Mouse (Mus musculus) mature B cell (primary cell): Measurements from ENCODE around the gene Hira.
"Not testable (repeated sequence)": the region's sequence is repeated elsewhere in the genome, so short reads cannot be mapped to it uniquely, and the experiment has no call there.

ENCODE experiments used
- in situ Hi-C: fragments of 300-500 bp; cut with MboI; formaldehyde crosslinking; loops from 2 replicates; pipeline ENCODE4 v1.14.3; 2019

Hira gene

DNA sequence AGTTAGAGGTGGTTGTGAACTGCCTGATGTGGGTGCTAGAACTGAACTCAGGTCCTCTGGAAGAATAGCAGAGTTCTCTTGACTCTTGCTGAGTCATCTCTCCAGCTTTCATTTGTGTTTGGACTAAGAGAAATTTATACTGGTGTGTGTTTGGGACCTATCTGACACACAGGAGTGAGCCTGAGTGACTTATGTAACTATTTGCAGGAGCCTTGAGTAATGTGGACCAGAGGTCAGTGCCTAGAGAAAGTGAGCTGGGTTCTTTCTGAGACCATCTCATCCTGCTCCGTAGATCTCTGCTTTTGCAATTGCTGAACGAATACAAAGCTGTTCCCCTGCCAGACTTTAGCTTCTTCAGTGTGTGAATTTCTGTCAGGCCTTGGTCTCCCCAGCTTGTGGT is 44.9 kb downstream of the Hira start:
- in situ Hi-C loops = no loop called here

DNA sequence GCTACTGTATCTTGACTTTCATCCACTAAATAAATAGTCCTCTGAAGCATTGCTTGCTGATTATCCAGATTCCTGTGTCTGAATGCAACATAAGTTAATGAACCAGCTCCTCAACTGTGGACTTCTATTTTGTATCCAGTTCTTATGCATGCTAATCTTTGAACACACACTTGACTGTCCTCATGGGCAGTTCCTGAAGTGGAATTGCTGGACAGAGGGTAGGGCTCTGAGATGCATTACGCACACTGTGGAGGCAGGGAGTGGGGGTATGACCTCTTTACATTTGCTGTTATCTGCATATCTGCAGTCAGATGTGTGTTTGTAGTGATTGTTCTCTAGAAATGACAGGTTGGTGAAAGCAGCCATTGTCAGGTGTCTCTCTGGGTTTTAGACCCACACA is 51.1 kb downstream of the Hira start:
- in situ Hi-C loops = no loop called here

DNA sequence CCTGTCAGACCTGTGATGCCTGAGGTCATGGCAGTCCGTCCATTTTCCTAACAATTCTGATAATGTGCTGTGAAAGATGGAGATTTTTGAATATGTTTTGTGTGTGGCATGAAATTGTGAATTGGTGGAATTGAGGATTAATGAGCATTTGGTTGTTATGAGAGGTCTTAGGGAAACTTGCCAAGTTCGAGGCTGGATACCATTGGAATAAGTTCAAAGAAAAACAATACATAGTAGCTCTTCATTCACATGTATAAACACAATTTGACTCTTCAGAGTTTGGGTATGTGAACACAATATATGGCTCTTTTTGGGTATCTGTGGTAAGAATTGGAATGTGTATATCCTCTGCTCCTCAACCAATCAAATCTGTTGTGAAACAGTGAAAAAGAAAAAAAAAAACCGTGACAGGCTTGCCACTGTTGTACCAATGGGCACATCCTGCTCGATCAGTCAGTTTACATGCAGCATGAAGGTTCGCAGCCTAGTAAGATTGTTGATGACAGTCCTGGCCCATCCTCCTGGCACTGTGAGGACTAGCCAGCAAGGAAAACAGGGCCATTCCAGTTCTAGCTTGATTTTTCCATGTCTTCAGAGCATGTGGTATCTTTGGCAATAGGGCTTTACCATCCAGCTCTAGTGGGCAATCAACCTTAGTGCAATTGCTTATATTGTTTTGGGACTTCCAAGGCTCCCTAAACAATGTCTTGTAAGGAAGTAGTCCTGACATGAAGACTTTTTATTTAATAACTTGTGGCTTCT is 61.7 kb downstream of the Hira start:
- in situ Hi-C loops = no loop called here

DNA sequence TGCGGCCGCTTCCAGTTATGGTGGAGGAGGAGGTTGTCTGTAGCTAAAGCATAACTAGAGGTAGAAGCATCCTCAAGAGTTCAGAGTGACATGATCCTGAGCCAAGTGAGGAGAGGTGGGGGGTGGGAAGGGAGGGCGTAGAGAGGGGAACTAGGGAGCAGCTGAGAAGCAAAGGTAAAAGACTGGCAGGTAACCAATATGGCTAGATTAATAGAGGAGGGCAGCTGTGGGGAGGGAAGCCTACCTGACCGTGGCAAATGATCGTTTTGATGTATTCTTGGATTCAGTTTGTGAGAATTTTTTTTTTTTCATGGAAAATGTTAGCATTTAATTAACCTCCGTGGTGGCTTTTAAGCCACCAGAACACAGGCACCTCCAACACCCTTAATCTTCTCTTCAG is 67.1 kb downstream of the Hira start:
- in situ Hi-C loops = no loop called here

GRCm38 (mm10) chr16:18948941-18949340 is 72.1 kb downstream of the Hira start:
- in situ Hi-C loops = no loop called here

DNA sequence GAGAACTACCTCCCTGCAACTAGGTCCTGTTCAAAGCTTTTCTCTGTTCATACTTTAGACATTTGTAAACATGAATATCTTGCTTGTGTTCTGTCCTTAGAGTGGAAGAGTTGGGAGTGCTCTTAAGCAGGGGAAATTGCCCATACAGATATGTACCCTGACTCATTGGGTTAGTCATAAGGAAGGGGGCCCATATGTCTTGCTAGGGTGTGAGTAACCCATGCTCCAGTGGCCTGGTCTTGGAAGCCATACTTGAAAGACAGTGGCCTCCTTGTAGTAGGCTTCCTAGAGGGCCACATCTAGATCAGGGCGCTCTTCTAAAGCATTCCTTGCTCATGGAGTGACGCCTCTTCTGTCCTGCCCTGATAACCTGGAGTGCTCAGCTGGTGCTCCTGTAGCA is 73.5 kb downstream of the Hira start:
- in situ Hi-C loops = no loop called here

GRCm38 (mm10) chr16:18952813-18953212 is 76.0 kb downstream of the Hira start:
- in situ Hi-C loops = no loop called here

- in situ Hi-C loops = no loop called here
Measured at GRCm38 (mm10) chr16:18955070-18955469, 78.2 kb downstream of the Hira start.

DNA sequence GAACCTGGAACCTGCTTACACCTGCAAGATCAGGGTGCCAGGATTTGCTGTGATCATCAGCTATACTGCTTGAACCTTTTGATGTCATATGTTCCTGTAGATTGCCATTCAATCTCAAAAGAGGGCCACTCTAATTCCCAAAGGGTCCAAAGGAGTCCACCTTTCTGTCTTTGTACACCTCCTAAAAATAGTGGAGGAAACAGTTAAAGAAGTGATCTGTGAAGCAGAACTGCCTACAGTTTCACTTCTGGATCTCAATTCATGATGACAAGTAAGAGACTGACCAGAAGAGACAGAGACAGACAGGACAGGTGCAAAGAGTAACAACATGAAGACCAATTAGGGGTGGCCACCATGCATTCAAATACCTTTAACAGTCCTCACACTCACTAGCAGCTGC is 86.6 kb downstream of the Hira start:
- in situ Hi-C loops = no loop called here

GRCm38 (mm10) chr16:18969420-18970128 is 92.7 kb downstream of the Hira start:
- in situ Hi-C loops = no loop called here

- in situ Hi-C loops = no loop called here
Measured at GRCm38 (mm10) chr16:18970837-18971236, 94.0 kb downstream of the Hira start.

GRCm38 (mm10) chr16:18975665-18976064 is 98.8 kb downstream of the Hira start:
- in situ Hi-C loops = not testable (repeated sequence)

GRCm38 (mm10) chr16:18976315-18976714 is 99.5 kb downstream of the Hira start:
- in situ Hi-C loops = no loop called here

GRCm38 (mm10) chr16:18986381-18986780 is 109.5 kb downstream of the Hira start:
- in situ Hi-C loops = no loop called here

DNA sequence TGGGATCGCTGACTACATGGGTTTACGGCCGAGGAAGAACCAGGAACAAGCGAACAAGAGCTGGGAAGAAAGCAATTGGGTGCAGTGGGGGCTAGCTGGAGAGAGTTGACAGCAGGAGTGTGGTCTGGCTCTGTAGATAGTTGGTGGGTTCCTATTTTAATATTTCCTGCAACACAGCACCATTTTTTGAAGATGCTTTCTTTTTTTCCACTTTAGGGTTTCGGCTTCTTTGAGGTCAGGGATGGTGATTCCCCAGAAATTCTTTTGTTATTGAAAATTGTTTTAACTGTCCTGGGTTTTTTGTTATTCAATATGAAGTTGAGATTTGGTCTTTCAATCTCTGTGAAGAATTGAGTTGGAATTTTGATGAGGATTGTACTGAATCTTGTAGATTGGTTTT is 110.0 kb downstream of the Hira start:
- in situ Hi-C loops = no loop called here

DNA sequence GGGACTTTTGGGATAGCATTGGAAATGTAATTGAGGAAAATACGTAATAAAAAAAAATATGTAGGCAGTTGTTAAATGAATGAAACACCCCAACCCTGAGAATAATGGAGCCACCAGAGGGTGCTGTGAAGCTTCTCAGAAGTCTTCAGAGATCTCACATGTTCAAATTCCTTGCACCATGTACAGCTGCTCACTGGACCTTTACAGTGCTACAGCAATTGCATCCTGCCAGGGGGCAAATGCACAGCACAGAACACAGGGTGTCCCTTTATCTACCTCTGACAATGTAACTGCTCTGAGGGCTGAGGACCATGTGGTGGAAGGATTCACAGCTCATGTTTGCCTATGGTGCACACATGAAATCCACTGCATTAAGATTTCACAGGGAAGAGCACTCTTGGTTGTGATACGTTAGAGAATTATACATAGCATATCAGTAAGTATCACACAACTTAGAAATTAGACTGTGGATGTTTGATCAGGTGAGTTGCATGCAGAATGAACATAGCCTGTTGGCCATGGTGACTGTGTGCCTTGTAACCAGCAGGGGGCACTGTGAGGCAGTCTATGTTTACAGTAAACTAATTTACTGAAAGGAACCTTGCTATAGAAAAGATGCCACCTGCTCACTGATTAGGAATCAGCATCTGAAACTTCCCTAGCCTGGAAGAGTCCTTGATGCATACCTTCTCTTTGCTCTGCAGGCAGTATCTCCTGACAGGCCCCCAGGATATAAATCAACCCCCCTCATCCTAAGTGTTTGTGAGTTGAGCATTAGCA is 126.0 kb downstream of the Hira start:
- in situ Hi-C loops = loop anchor here (5.0 to 10.0 kb wide), 2 partner anchors 152 to 260 kb away; no protein-coding TSS in a partner anchor

- in situ Hi-C loops = loop anchor here (5.0 to 10.0 kb wide), 2 partner anchors 151 to 259 kb away; no protein-coding TSS in a partner anchor
Measured at GRCm38 (mm10) chr16:19003757-19004156, 126.9 kb downstream of the Hira start.

GRCm38 (mm10) chr16:19005298-19005697 is 128.5 kb downstream of the Hira start:
- in situ Hi-C loops = loop anchor here (5.0 to 10.0 kb wide), 2 partner anchors 82 to 150 kb away; no protein-coding TSS in a partner anchor

GRCm38 (mm10) chr16:19006715-19007114 is 129.9 kb downstream of the Hira start:
- in situ Hi-C loops = loop anchor here (5.0 to 10.0 kb wide), 2 partner anchors 81 to 148 kb away; no protein-coding TSS in a partner anchor

GRCm38 (mm10) chr16:19007186-19007591 is 130.4 kb downstream of the Hira start:
- in situ Hi-C loops = loop anchor here (5.0 to 10.0 kb wide), 2 partner anchors 80 to 148 kb away; no protein-coding TSS in a partner anchor

DNA sequence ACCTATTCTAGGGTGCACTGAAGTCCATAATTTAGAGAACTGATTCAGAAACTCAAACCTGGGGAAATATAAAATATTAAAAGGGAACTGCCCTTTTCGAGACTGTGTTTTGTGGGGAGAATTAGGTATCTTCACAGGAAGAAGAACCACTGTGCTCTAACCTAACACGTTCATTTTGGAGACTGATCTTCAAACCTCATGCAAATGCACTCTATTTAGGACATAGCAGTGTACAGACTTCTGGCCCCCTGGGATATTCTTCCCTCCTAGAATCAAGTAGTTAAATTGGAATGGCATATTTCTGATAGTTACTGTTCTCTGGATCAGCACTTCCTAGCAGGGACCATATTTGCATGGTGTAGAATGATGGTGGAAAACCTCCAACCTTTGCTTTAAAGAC is 133.9 kb downstream of the Hira start:
- in situ Hi-C loops = loop anchor here (5.0 kb wide), 1 partner anchor 42 kb away; no protein-coding TSS in a partner anchor

DNA sequence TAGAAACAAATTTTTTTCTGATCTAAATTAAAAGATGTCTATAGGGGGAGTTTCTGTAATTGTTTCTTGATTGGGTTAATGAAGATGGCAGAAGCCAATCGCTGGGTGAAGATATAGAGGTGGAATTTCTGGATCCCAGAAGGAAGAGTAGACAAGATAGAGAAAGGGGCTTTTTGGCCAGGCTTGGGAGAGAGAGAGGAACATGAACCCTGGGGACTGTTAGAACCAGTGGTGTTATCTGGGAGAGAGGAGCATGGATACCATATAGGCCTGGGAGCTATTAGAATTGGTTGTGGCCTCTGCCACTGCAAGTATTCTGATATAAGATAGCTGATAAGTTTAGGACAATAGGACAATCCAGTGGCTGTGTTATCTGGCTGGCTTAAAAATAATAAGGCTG is 136.7 kb downstream of the Hira start:
- in situ Hi-C loops = loop anchor here (5.0 kb wide), 1 partner anchor 39 kb away; no protein-coding TSS in a partner anchor
